Mouse (Mus musculus): ENCODE measurements around the gene Gm47995.

GRCm38 (mm10) chr1:151150211-151150610 is 48.0 kb upstream of the Gm47995 start:
- TF ChIP-seq CTCF (IDR thresholded peaks at IDR 0.05; ENCODE audit: control insufficient read depth, insufficient read depth, insufficient read length), result no peak
- no peak for TF ChIP-seq MYOD1 (IDR thresholded peaks at IDR 0.05; ENCODE audit: control insufficient read depth, insufficient read length, low read depth)
- TF ChIP-seq USF1 (IDR thresholded peaks at IDR 0.05; ENCODE audit: low read depth), result no peak
- TF ChIP-seq CEBPB (IDR thresholded peaks at IDR 0.05; ENCODE audit: low read depth), result no peak

Measured in C2C12 (cell line).